In genomic region chr1:112225531-112225930, GRCm38 (mm10) we compare ENCODE assay signal across 4 mouse cellular contexts.
DNase-seq lines count a peak whose midpoint lies in the region; TF ChIP-seq lines count a peak whose summit lies in the region.
"Not testable (repeated sequence)": the region's sequence is repeated elsewhere in the genome, so short reads cannot be mapped to it uniquely, and the experiment has no call there.

No protein-coding gene starts in this region.

- 0 out of 2 replicates have a peak, but pooled peaks have one; percentile 21 for TF ChIP-seq EP300 in ES-Bruce4 (IDR thresholded peaks at IDR 0.05; ENCODE audit: insufficient read depth, low read depth, low read length)

- H3K27me3 ChIP-seq in ES-Bruce4 (ENCODE audit: control insufficient read depth, insufficient read depth, low read length, poor library complexity, severe bottlenecking) = not testable (repeated sequence)

- not testable (repeated sequence) for H3K36me3 ChIP-seq in ES-Bruce4 (ENCODE audit: control insufficient read depth, insufficient read depth, low read length, poor library complexity, severe bottlenecking)

- TF ChIP-seq POLR2A in ES-Bruce4 (IDR thresholded peaks at IDR 0.05; ENCODE audit: insufficient read depth, low read length) = not testable (repeated sequence)

- H3K27ac ChIP-seq in ES-Bruce4 (ENCODE audit: insufficient read depth, low read length) = not testable (repeated sequence)

- not testable (repeated sequence) for H3K9ac ChIP-seq in ES-Bruce4 (ENCODE audit: low read depth, poor library complexity, severe bottlenecking)

- H3K4me3 ChIP-seq in ES-Bruce4 (ENCODE audit: low read depth, low read length) = not testable (repeated sequence)

- H3K9me3 ChIP-seq in ES-Bruce4 (replicated peaks; ENCODE audit: control insufficient read depth, insufficient read depth, low read length, poor library complexity, severe bottlenecking) = not testable (repeated sequence)

- not testable (repeated sequence) for TF ChIP-seq CTCF in ES-Bruce4 (IDR thresholded peaks at IDR 0.05; ENCODE audit: low read depth, low read length)

- DNase-seq in ES-CJ7 (ENCODE audit: low read depth, low spot score) (peak; percentile 75), R1 (ENCODE audit: low read depth, low spot score) (peak; percentile 88), ZHBTc4 (ENCODE audit: low read depth, low spot score) (peak; percentile 75)

- H3K4me1 ChIP-seq in ES-Bruce4 (ENCODE audit: control insufficient read depth, insufficient read depth, low read length) = not testable (repeated sequence)
